Mouse (Mus musculus) MEL (cell line): ENCODE measurements around the gene Ripply1. TPM values are rescaled to one million over a fixed set of nuclear protein-coding genes. Genes with fewer than 3 reads are reported as not detected.

ENCODE experiments used
- DNase-seq: peaks from one replicate; pipeline ENCODE4 v3.0.0; 2011; ENCODE audit warnings: low read depth, low spot score
- H3K27ac ChIP-seq: 2 replicates; pipeline ENCODE4 v1.5.1; 2012; ENCODE audit warnings: low read depth, mild to moderate bottlenecking, control low read depth, low read length, moderate library complexity; ENCODE audit not compliant: control insufficient read depth
- H3K27me3 ChIP-seq, 2 experiments: fragments of 150-350 bp in 1 of 2; sonication (generic) in 1 of 2; 2 replicates each; pipeline ENCODE4 v1.6.1; 2012; ENCODE audit warnings: low read length in 2 of 2, mild to moderate bottlenecking in 2 of 2, improper control_type of control experiment in 1 of 2, moderate library complexity in 1 of 2; ENCODE audit not compliant: insufficient read depth in 2 of 2, control insufficient read depth in 1 of 2
- H3K36me3 ChIP-seq, 2 experiments: 2 replicates each; pipeline ENCODE4 v1.6.1; 2012 to 2014; ENCODE audit warnings: low read length in 2 of 2, improper control_type of control experiment in 1 of 2, inconsistent platforms in 1 of 2, mild to moderate bottlenecking in 1 of 2; ENCODE audit not compliant: insufficient read depth in 2 of 2, control insufficient read depth in 1 of 2
- H3K4me1 ChIP-seq, 2 experiments: fragments of 150-350 bp in 1 of 2; sonication (generic) in 1 of 2; 2 replicates each; pipeline ENCODE4 v1.6.1; 2012; ENCODE audit warnings: low read length in 2 of 2, improper control_type of control experiment in 1 of 2, mild to moderate bottlenecking in 1 of 2; ENCODE audit not compliant: insufficient read depth in 2 of 2, control insufficient read depth in 1 of 2
- H3K4me3 ChIP-seq, 2 experiments: fragments of 150-350 bp in 1 of 2; sonication (generic) in 1 of 2; 2 replicates each; pipeline ENCODE4 v1.5.1; 2012; ENCODE audit warnings: low read depth in 2 of 2, low read length in 2 of 2, mild to moderate bottlenecking in 2 of 2, moderate library complexity in 2 of 2, control low read depth in 1 of 2, improper control_type of control experiment in 1 of 2; ENCODE audit not compliant: control insufficient read depth in 1 of 2, insufficient read depth in 1 of 2
- H3K79me2 ChIP-seq: 2 replicates; pipeline ENCODE4 v1.6.1; 2012; ENCODE audit warnings: mild to moderate bottlenecking, low read length, moderate library complexity; ENCODE audit not compliant: control insufficient read depth, poor library complexity, insufficient read depth
- H3K9ac ChIP-seq: 2 replicates; pipeline ENCODE4 v1.6.1; 2012; ENCODE audit warnings: low read depth, mild to moderate bottlenecking, control low read depth, low read length, moderate library complexity; ENCODE audit not compliant: control insufficient read depth, poor library complexity, severe bottlenecking
- H3K9me3 ChIP-seq: fragments of 150-350 bp; sonication (generic); replicated peaks from 2 replicates; pipeline ENCODE4 v1.6.1; 2012; ENCODE audit warnings: mild to moderate bottlenecking, low read length, improper control_type of control experiment, moderate library complexity; ENCODE audit not compliant: insufficient read depth
- BHLHE40 ChIP-seq: IDR thresholded peaks from 2 replicates; pipeline ENCODE4 v1.6.1; 2012; ENCODE audit warnings: low read depth, mild to moderate bottlenecking, inconsistent platforms, low read length, improper control_type of control experiment, borderline replicate concordance
- CHD2 ChIP-seq: IDR thresholded peaks from 2 replicates; pipeline ENCODE4 v1.6.1; 2011; ENCODE audit warnings: low read length, improper control_type of control experiment
- ELF1 ChIP-seq: IDR thresholded peaks from 2 replicates; pipeline ENCODE4 v1.6.1; 2014; ENCODE audit warnings: low read depth, mild to moderate bottlenecking, inconsistent platforms, low read length, improper control_type of control experiment, moderate library complexity
- EP300 ChIP-seq, 2 experiments: IDR thresholded peaks; 2 replicates each; pipeline ENCODE4 v1.6.1; 2011; ENCODE audit warnings: improper control_type of control experiment in 2 of 2, low read length in 2 of 2, low read depth in 1 of 2, mild to moderate bottlenecking in 1 of 2
- ETS1 ChIP-seq: IDR thresholded peaks from 2 replicates; pipeline ENCODE4 v1.6.1; 2012; ENCODE audit warnings: low read depth, mild to moderate bottlenecking, inconsistent platforms, low read length, improper control_type of control experiment, moderate library complexity
- GATA1 ChIP-seq: IDR thresholded peaks from 2 replicates; pipeline ENCODE4 v1.6.1; 2011; ENCODE audit warnings: low read depth, low read length, improper control_type of control experiment
- JUND ChIP-seq: IDR thresholded peaks from 2 replicates; pipeline ENCODE4 v1.6.1; 2011; ENCODE audit warnings: low read depth, mild to moderate bottlenecking, improper control_type of control experiment, low read length
- MEF2A ChIP-seq: IDR thresholded peaks from 2 replicates; pipeline ENCODE4 v1.6.1; 2014; ENCODE audit warnings: low read depth, mild to moderate bottlenecking, inconsistent platforms, low read length, improper control_type of control experiment; ENCODE audit not compliant: poor library complexity, insufficient replicate concordance, severe bottlenecking; ENCODE audit errors: extremely low read depth
- MXI1 ChIP-seq: IDR thresholded peaks from 2 replicates; pipeline ENCODE4 v1.6.1; 2011; ENCODE audit warnings: mild to moderate bottlenecking, low read depth, low read length, improper control_type of control experiment
- MYB ChIP-seq: IDR thresholded peaks from 2 replicates; pipeline ENCODE4 v1.6.1; 2011; ENCODE audit warnings: mild to moderate bottlenecking, low read depth, low read length, improper control_type of control experiment
- NELFE ChIP-seq: IDR thresholded peaks from 2 replicates; pipeline ENCODE4 v1.6.1; 2011; ENCODE audit warnings: low read depth, low read length, improper control_type of control experiment
- NRF1 ChIP-seq: IDR thresholded peaks from 2 replicates; pipeline ENCODE4 v1.6.1; 2014; ENCODE audit warnings: low read depth, mild to moderate bottlenecking, inconsistent platforms, low read length, improper control_type of control experiment, moderate library complexity; ENCODE audit not compliant: poor library complexity, insufficient read depth, severe bottlenecking
- POLR2A ChIP-seq, 2 experiments: IDR thresholded peaks; 2 replicates each; pipeline ENCODE4 v1.6.1; 2011 to 2012; ENCODE audit warnings: low read length in 2 of 2, mild to moderate bottlenecking in 2 of 2, control low read depth in 1 of 2, improper control_type of control experiment in 1 of 2, low read depth in 1 of 2, moderate library complexity in 1 of 2; ENCODE audit not compliant: control insufficient read depth in 1 of 2, insufficient read depth in 1 of 2, poor library complexity in 1 of 2
- RAD21 ChIP-seq: IDR thresholded peaks from 2 replicates; pipeline ENCODE4 v1.6.1; 2011; ENCODE audit warnings: mild to moderate bottlenecking, low read depth, low read length, improper control_type of control experiment
- RCOR1 ChIP-seq: IDR thresholded peaks from 2 replicates; pipeline ENCODE4 v1.6.1; 2012; ENCODE audit warnings: low read depth, mild to moderate bottlenecking, inconsistent platforms, low read length, improper control_type of control experiment
- SIN3A ChIP-seq: IDR thresholded peaks from 2 replicates; pipeline ENCODE4 v1.6.1; 2012; ENCODE audit warnings: low read length, improper control_type of control experiment, inconsistent platforms
- SMC3 ChIP-seq: IDR thresholded peaks from 2 replicates; pipeline ENCODE4 v1.6.1; 2011; ENCODE audit warnings: low read depth, low read length, improper control_type of control experiment
- TAL1 ChIP-seq: IDR thresholded peaks from 2 replicates; pipeline ENCODE4 v1.6.1; 2012; ENCODE audit warnings: mild to moderate bottlenecking, inconsistent platforms, low read length, moderate library complexity, mixed read lengths
- TBP ChIP-seq: IDR thresholded peaks from 2 replicates; pipeline ENCODE4 v1.8.0; 2011; ENCODE audit warnings: low read depth, low read length, improper control_type of control experiment
- USF1 ChIP-seq: IDR thresholded peaks from 2 replicates; pipeline ENCODE4 v1.6.1; 2014; ENCODE audit warnings: low read depth, mild to moderate bottlenecking, inconsistent platforms, low read length, improper control_type of control experiment, moderate library complexity
- ZMIZ1 ChIP-seq: IDR thresholded peaks from 2 replicates; pipeline ENCODE4 v1.6.1; 2012; ENCODE audit warnings: low read depth, mild to moderate bottlenecking, inconsistent platforms, low read length, improper control_type of control experiment, moderate library complexity
- ZNF384 ChIP-seq: IDR thresholded peaks from 2 replicates; pipeline ENCODE4 v1.6.1; 2012; ENCODE audit warnings: low read depth, mild to moderate bottlenecking, inconsistent platforms, low read length, improper control_type of control experiment
- polyA plus RNA-seq, 2 experiments: library from polyadenylated mRNA; stranded (reverse) in 1 of 2; unstranded in 1 of 2; fragments of >175 nt in 1 of 2; fragments of >200 nt in 1 of 2; gene quantifications; 2 replicates each; pipeline versions ENCODE4 v1.2.1 to v1.2.4; 2012; ENCODE audit warnings: low replicate concordance in 2 of 2, low read depth in 1 of 2; ENCODE audit not compliant: insufficient read length in 2 of 2, insufficient read depth in 1 of 2, missing spikeins in 1 of 2
- total RNA-seq: library from RNA; depleted of rRNA; stranded (reverse); fragments of 300-350 nt; gene quantifications from 2 replicates; pipeline ENCODE4 v1.2.3, GENCODE M21; 2012

The Ripply1 gene
- total and polyA plus RNA-seq, 3 experiments, result not detected

GRCm38 (mm10) chrX:139814018-139814635 lies 32.0 kb upstream of the Ripply1 start (continued):
- TF ChIP-seq TBP (peak; percentile 71; the same call in 1 of the 2 replicates), MEF2A (no peak), EP300 (IDR thresholded peaks at IDR 0.05; ENCODE audit: low read depth in 1 of 2, low read length in 2 of 2) (peak; percentile 100)

- Histone ChIP-seq H3K36me3 (peaks cover 0 to 41% of the 10 kb centered on the region in 2 experiments; a peak in 2 of 4 replicates), H3K4me3 (peak overlapping the region; percentile 15 to 22), H3K27ac (peak overlapping the region; percentile 91), H3K9me3 (no peaks in the 10 kb centered on the region), H3K27me3 (no peaks in the 10 kb centered on the region), H3K79me2 (no peaks in the 10 kb centered on the region), H3K9ac (peak overlapping the region; percentile 53), H3K4me1 (peaks cover 22 to 43% of the 10 kb centered on the region in 2 experiments)
- peak; percentile 63 for DNase-seq
- TF ChIP-seq MXI1 (no peak), RCOR1 (no peak; the same call in 1 of the 2 replicates), ETS1 (no peak), ZNF384 (peak; percentile 35; the same call in 1 of the 2 replicates), TAL1 (0 out of 2 replicates have a peak, but pooled peaks have one; percentile 5), SMC3 (no peak), JUND (no peak), CHD2 (no peak), ELF1 (no peak), POLR2A (IDR thresholded peaks at IDR 0.05; ENCODE audit: control insufficient read depth in 1 of 2, insufficient read depth in 1 of 2, low read depth in 1 of 2, low read length in 2 of 2, poor library complexity in 1 of 2) (no peak), NRF1 (no peak), NELFE (no peak), RAD21 (no peak), USF1 (no peak), MYB (no peak), ZMIZ1 (no peak), GATA1 (peak; percentile 5; the same call in 1 of the 2 replicates), SIN3A (no peak), BHLHE40 (no peak)
Observed at GRCm38 (mm10) chrX:139813299-139814002, 31.3 kb upstream of the Ripply1 start.
